Mouse (Mus musculus) bone marrow, adult 2 months (tissue): Measurements from ENCODE around the gene Cybb. TPM values are rescaled to one million over a fixed set of nuclear protein-coding genes. Genes with fewer than 3 reads are reported as not detected.
"Not testable (repeated sequence)": the region's sequence is repeated elsewhere in the genome, so short reads cannot be mapped to it uniquely, and the experiment has no call there.

Experiments used
- H3K27ac ChIP-seq: fragments of 200-500 bp; 2 replicates; pipeline ENCODE4 v1.5.1; 2012; ENCODE audit warnings: low read depth, mild to moderate bottlenecking, control low read depth, inconsistent platforms, low read length; ENCODE audit not compliant: control insufficient read depth, poor library complexity, insufficient read depth
- H3K4me1 ChIP-seq: fragments of 200-500 bp; 2 replicates; pipeline ENCODE4 v1.6.1; 2011; ENCODE audit warnings: low read length; ENCODE audit not compliant: control insufficient read depth, insufficient read depth
- H3K4me3 ChIP-seq: fragments of 200-500 bp; replicated peaks from 2 replicates; pipeline ENCODE3; 2011; ENCODE audit warnings: mild to moderate bottlenecking, low read depth, low read length, control low read depth; ENCODE audit not compliant: control insufficient read depth
- CTCF ChIP-seq: fragments of 200-500 bp; IDR thresholded peaks from 2 replicates; pipeline ENCODE4 v1.5.1; 2011; ENCODE audit warnings: low read length, control low read depth; ENCODE audit not compliant: control insufficient read depth, insufficient read depth
- POLR2A ChIP-seq: fragments of 200-500 bp; IDR thresholded peaks from 2 replicates; pipeline ENCODE4 v1.6.1; 2011; ENCODE audit warnings: low read depth, mild to moderate bottlenecking, control low read depth, low read length, borderline replicate concordance; ENCODE audit not compliant: control insufficient read depth
- WGBS: fragments of 180-500 bp; shearing (Covaris S2); methylation state at CpG from one replicate; pipeline ENCODE4 v1.1.7; 2018; 5-methylcytosine and 5-hydroxymethylcytosine counted together
- polyA plus RNA-seq: library from polyadenylated mRNA; stranded (reverse); fragments of >200 nt; gene quantifications from 2 replicates; pipeline ENCODE4 v1.2.4, GENCODE M21; 2011; ENCODE audit warnings: low replicate concordance; ENCODE audit not compliant: missing spikeins, insufficient read depth, insufficient read length

Gene Cybb
- 27.3 and 62.6 TPM in 2 replicates for polyA plus RNA-seq

DNA sequence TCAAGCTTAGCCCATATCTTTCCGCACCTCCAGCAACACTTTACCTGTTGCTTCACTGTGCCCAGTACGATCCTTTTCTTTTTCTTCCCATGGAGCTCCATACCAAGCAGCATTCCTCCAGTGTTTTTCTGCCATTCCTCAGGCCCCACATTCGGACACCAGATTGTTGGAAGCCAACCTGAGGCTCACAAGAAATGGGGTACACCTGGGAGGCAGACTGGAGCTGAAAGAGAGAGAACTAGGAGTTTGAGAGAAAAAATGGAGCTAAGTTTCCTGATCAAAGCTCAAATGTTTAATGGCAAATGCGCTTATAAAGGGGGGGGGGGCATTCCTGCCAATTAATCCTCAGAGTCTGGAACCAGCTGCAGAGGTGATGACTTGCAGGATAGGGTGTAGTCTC lies at the start of gene Cybb:
Cybb (minus strand) TSS at position 101 of the 400 bp plus-strand sequence.
- H3K4me3 ChIP-seq = no peak within 1 kb of the TSS
- TF ChIP-seq CTCF = no peak
- TF ChIP-seq POLR2A = no peak
- 69% methylated on average over 4 of the region's 4 CpGs for WGBS
- no peaks in the 10 kb centered on the region for H3K4me1 ChIP-seq
- no peak within 1 kb of the TSS for H3K27ac ChIP-seq

DNA sequence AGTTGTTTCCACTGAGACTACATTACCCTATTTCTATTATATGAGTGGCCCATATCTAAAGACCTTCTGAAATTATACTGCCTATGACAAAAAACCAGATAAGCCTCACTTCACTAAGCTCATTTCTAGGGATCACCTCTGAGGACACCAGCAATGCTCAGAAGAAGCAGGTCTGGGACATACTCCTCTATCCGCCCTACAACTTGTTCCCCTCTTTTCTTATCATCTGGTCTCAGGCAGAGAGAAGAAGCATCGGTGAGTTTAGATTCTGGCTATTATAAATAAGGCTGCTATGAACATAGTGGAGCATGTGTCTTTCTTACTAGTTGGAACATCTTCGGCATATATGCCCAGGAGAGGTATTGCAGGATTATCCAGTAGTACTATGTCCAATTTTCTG lies 49.3 kb upstream of the Cybb start:
- Histone ChIP-seq H3K4me3 (no peak overlapping the region), H3K4me1 (no peaks in the 10 kb centered on the region), H3K27ac (no peak overlapping the region)
- TF ChIP-seq CTCF = no peak
- 83% methylated on average over 3 of the region's 3 CpGs for WGBS

DNA sequence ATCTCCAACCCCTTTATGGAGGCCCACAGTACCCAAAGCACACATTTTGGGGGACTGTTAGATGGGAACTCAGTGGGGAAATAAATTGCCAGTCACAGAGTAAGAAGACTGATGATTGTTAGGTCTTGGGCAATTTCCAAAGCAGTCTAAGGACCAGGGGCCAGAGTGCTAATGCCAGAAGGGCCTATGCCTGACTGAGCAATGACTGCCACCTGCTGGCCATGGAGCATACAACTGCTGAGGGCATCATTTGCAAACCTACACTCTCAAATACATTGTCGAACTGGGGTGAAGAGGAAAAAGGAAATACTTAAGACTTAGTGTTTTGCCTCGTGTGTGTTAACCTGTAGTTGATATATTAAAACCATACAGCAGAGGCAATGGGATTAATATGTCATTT lies 32.4 kb upstream of the Cybb start:
- H3K27ac ChIP-seq, H3K4me1 ChIP-seq, H3K4me3 ChIP-seq: not testable (repeated sequence)
- peak; percentile 66 for TF ChIP-seq CTCF
- WGBS = 3% methylated on average over 2 of the region's 2 CpGs

DNA sequence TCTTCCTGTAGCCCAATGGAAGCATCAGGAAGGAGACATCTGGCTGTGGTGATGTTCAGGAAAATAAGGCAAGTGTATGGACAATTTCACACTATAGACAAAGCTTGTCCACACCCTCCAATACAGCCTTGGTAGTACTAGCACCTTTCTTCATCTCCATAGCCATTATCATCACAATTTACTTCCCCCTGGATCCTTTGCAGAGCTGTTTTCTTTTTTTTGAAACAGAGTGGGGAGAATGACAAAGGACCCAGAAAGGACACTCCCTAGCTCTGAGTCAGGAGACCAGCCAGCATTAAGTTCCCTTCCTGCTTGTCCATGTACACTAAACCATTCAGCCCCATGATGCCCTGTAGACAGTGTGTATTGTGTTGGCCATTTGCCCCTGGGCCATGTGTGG lies 30.0 kb upstream of the Cybb start:
- not testable (repeated sequence) for H3K4me1 ChIP-seq, H3K27ac ChIP-seq, H3K4me3 ChIP-seq

DNA sequence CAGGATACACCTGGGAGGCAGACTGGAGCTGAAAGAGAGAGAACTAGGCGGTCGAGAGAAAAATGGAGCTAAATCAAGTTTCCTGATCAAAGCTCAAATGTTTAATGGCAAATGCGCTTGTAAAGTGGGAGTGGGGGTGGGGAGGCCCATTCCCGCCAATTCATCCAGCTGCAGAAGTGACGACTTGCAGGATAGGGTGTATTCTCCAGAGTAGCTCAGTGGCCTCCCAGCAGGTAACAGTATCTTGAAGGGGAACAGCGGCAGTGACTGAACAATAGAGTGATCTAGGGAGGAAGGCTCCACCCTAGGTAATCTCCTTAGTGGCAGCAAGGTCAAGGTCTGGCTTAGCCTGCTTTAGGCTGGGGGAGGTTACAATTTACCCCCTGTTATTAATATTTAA lies 12.5 kb downstream of the Cybb start:
- WGBS = 80% methylated on average over 6 of the region's 6 CpGs
- not testable (repeated sequence) for H3K27ac ChIP-seq, H3K4me3 ChIP-seq, H3K4me1 ChIP-seq

DNA sequence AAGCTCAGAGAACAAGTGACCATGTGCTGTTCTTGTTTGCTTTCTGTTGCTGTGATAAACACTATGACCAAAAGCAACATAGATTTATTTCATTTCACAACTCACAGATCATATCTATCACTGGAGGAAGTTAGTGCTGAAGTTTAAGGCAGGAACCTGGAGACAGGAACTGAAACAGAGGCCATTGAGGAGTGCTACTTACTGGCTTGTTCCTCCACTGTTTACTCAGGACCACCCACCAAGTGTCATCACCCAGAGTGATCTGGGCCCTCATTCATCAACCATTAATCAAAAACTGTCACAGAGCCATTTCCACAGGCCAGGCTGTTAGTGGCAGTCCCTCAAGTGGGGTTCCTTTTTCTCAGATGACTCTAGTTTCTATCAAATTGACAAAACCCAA lies 13.1 kb downstream of the Cybb start:
- H3K4me3 ChIP-seq = no peak overlapping the region
- no peaks in the 10 kb centered on the region for H3K4me1 ChIP-seq
- H3K27ac ChIP-seq = no peak overlapping the region
- no peak for TF ChIP-seq POLR2A
- no peak for TF ChIP-seq CTCF

DNA sequence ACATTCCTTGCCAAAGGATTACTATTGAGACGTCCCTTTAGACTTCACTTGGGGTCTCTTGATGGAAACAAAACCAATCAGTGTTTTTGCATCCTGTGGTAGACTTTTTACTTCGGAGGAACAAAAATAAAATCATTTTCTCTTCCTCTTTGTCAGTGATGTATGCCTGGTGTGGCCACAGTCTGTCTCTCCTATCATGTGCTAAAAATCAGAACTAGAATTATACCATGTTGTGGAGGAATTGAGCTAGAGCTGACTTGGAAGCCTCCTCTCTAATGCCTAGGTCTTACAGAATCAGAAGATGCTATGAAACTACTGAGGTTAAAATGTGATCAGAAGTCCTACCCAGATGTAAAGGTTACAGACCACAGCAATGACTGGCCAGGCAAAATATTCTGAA lies 13.8 kb downstream of the Cybb start:
- H3K4me1 ChIP-seq = no peaks in the 10 kb centered on the region
- TF ChIP-seq CTCF = no peak
- no peak for TF ChIP-seq POLR2A
- 30% methylated on average over 2 of the region's 2 CpGs for WGBS
- H3K27ac ChIP-seq = no peak overlapping the region
- no peak overlapping the region for H3K4me3 ChIP-seq

DNA sequence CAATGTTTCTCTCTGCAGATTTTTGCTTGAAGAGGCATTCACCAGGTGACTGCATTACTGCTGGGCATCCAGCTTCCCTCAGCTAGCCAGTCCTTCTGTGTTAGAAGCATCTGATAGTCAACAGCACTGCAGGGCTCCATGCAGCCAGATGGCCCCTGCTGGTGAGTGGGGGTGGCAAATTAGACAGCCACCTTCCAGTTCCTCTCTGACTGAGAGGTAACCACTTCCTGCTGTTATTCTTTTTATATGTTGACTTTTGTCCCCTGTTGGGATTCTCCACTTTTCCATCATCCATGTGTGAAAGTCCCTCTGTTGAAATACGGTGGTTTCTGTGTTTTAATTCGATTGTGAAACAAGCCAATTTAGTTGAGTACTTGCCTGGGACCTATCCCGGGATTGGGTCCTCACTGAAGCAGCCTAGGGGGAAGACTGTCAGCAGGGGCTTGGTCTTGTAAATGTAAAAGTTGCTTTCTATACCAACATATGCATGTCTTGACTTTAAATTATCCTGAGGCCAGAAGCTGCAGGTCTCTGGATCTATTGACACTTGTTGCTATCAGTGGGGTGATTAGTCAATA lies 16.7 kb downstream of the Cybb start:
- Histone ChIP-seq H3K27ac (peak overlapping the region; percentile 66; the same call in 1 of the 2 replicates), H3K4me1 (no peaks in the 10 kb centered on the region), H3K4me3 (no peak overlapping the region)
- WGBS = 24% methylated on average over 3 of the region's 3 CpGs
- TF ChIP-seq CTCF (peak; percentile 43; the same call in 1 of the 2 replicates), POLR2A (no peak)

DNA sequence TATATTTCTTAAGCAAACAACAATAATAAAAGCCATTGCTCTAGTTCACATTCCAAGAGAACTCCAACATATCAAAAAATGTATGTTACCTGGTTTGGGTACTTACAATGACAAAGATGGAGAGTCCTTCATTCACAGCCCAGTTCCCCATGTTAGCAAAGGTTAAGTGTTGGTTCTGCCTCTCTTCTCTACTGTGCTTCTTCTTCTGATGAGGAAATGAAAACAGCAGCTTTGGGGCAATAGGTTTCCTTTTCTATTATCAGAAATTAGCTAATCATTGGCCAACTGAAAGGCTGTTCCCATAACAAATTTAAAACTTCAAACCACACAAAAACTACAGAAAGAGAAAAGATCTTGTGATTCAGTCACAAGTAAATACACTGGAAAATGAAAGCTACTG lies 18.5 kb downstream of the Cybb start:
- TF ChIP-seq CTCF (no peak), POLR2A (no peak)
- H3K4me1 ChIP-seq = no peaks in the 10 kb centered on the region
- peak overlapping the region; percentile 58; the same call in 1 of the 2 replicates for H3K27ac ChIP-seq
- H3K4me3 ChIP-seq = peak overlapping the region; percentile 34

DNA sequence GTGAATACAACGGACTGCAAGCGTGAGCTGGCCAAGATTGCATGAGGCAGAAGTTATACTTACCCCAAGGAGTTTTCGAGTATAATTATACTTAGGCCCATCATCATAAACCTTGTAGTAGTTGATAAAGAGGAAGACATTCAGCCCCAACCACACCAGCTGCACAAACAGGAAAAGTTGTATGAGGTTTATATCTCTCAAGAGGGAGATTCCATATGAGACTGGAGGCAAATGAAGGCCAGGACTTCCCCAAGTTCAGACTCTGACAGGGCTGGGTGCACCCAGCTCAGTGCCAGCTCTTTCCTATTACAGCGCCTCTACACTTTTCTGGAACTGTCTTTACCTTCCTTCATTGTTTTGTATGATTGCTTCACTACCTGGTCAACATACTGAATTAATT lies 20.6 kb downstream of the Cybb start:
- no peaks in the 10 kb centered on the region; the same call in 1 of the 2 replicates for H3K4me1 ChIP-seq
- H3K4me3 ChIP-seq = peak overlapping the region; percentile 51
- no peak for TF ChIP-seq POLR2A
- no peak for TF ChIP-seq CTCF
- H3K27ac ChIP-seq = no peak overlapping the region; the same call in 1 of the 2 replicates
- 32% methylated on average over 4 of the region's 4 CpGs for WGBS
